Mouse (Mus musculus) liver, embryonic 16.5 days (tissue): ENCODE results near the gene Slc44a1. TPM values are rescaled to one million over a fixed set of nuclear protein-coding genes. Genes with fewer than 3 reads are reported as not detected.

Source experiments
- ATAC-seq: fragments of 200-750 bp; cut with Nextera tagmentation; 2 replicates; pipeline ENCODE4 v1.8.0; 2017; ENCODE audit warnings: low read depth, mild to moderate bottlenecking, moderate number of reproducible peaks, moderate library complexity
- H3K27ac ChIP-seq: fragments of 300-500 bp; sonication (generic); 2 replicates; pipeline ENCODE4 v1.5.1; 2014; ENCODE audit warnings: mild to moderate bottlenecking, low read length
- H3K27me3 ChIP-seq: fragments of 300-500 bp; sonication (generic); 2 replicates; pipeline ENCODE4 v1.6.1; 2014; ENCODE audit warnings: low read depth, low read length, mixed read lengths; ENCODE audit not compliant: control insufficient read depth, insufficient read depth
- H3K36me3 ChIP-seq: fragments of 300-500 bp; sonication (generic); 2 replicates; pipeline ENCODE4 v1.6.1; 2014; ENCODE audit warnings: mild to moderate bottlenecking; ENCODE audit not compliant: control insufficient read depth, insufficient read depth
- H3K4me1 ChIP-seq: fragments of 300-500 bp; sonication (generic); 2 replicates; pipeline ENCODE4 v1.6.1; 2014; ENCODE audit warnings: low read depth, low read length, mixed read lengths; ENCODE audit not compliant: control insufficient read depth
- H3K4me2 ChIP-seq: fragments of 300-500 bp; sonication (generic); 2 replicates; pipeline ENCODE4 v1.6.1; 2014; ENCODE audit warnings: low read depth, low read length, mixed read lengths
- H3K4me3 ChIP-seq: fragments of 300-500 bp; sonication (generic); 2 replicates; pipeline ENCODE4 v1.5.1; 2014; ENCODE audit warnings: low read depth, mild to moderate bottlenecking, low read length
- H3K9ac ChIP-seq: fragments of 300-500 bp; sonication (generic); 2 replicates; pipeline ENCODE4 v1.6.1; 2014; ENCODE audit warnings: low read depth, low read length
- H3K9me3 ChIP-seq: fragments of 300-500 bp; sonication (generic); replicated peaks from 2 replicates; pipeline ENCODE4 v1.6.1; 2016; ENCODE audit warnings: low read length; ENCODE audit not compliant: control insufficient read depth
- WGBS: fragments of 180-500 bp; shearing (Covaris S2); extraction: QIAGEN DNeasy Blood & Tissue Kit; methylation state at CpG from one replicate; pipeline ENCODE4 v1.1.7; 2014; ENCODE audit not compliant: insufficient replicate concordance; 5-methylcytosine and 5-hydroxymethylcytosine counted together
- polyA plus RNA-seq: library from polyadenylated mRNA; unstranded; fragments of >200 nt; fragmentation: Nextera tagmentation; extraction: Ambion mirVana; gene quantifications from 2 replicates; pipeline ENCODE4 v1.2.1, GENCODE M21; 2015

The Slc44a1 gene
- polyA plus RNA-seq, 1 experiment from 2014 or later = 9.7 TPM

GRCm38 (mm10) chr4:53535795-53536194, 95.6 kb downstream of the Slc44a1 start:
- Histone ChIP-seq H3K36me3 (no peaks in the 10 kb centered on the region), H3K27me3 (no peaks in the 10 kb centered on the region), H3K27ac (no peak overlapping the region), H3K4me1 (peaks cover 3% of the 10 kb centered on the region; the same call in 1 of the 2 replicates), H3K9ac (no peak overlapping the region), H3K9me3 (no peaks in the 10 kb centered on the region), H3K4me3 (no peak overlapping the region), H3K4me2 (no peak overlapping the region)
- WGBS = 83% methylated on average over 12 of the region's 12 CpGs
- ATAC-seq = no peak

DNA sequence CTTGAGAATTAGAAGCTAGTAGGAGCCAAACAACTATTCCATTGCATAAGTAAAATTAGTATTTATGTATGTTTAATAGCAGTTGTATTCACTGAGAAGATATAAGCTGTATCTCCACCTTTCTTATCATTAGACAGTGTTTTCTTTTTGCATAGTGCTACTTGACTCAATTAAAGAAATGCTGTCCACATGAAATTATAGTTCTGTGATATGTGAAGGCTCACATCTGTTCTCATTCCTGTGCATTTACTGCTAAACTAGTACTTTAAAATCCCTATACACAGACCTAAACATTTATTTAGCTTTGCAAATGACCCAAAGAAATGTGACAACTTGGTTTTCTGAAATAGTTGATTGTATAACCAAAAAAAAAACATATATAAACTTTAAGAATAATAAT, 96.9 kb downstream of the Slc44a1 start:
- H3K36me3 ChIP-seq = no peaks in the 10 kb centered on the region
- H3K9ac ChIP-seq = no peak overlapping the region
- no peak overlapping the region for H3K4me2 ChIP-seq
- H3K4me1 ChIP-seq = peaks cover 3% of the 10 kb centered on the region; the same call in 1 of the 2 replicates
- no peaks in the 10 kb centered on the region for H3K9me3 ChIP-seq
- no peaks in the 10 kb centered on the region for H3K27me3 ChIP-seq
- no peak for ATAC-seq
- H3K27ac ChIP-seq = no peak overlapping the region
- H3K4me3 ChIP-seq = no peak overlapping the region

- no peak overlapping the region for H3K27ac ChIP-seq
- no peaks in the 10 kb centered on the region for H3K27me3 ChIP-seq
- no peak overlapping the region for H3K4me3 ChIP-seq
- no peak overlapping the region for H3K4me2 ChIP-seq
- no peaks in the 10 kb centered on the region for H3K36me3 ChIP-seq
- no peaks in the 10 kb centered on the region for H3K9me3 ChIP-seq
- 38% methylated on average over 2 of the region's 2 CpGs for whole genome bisulfite sequencing
- peaks cover 3% of the 10 kb centered on the region; the same call in 1 of the 2 replicates for H3K4me1 ChIP-seq
- H3K9ac ChIP-seq = no peak overlapping the region
- ATAC-seq = no peak
Observed at GRCm38 (mm10) chr4:53537539-53537938, 97.3 kb downstream of the Slc44a1 start.

DNA sequence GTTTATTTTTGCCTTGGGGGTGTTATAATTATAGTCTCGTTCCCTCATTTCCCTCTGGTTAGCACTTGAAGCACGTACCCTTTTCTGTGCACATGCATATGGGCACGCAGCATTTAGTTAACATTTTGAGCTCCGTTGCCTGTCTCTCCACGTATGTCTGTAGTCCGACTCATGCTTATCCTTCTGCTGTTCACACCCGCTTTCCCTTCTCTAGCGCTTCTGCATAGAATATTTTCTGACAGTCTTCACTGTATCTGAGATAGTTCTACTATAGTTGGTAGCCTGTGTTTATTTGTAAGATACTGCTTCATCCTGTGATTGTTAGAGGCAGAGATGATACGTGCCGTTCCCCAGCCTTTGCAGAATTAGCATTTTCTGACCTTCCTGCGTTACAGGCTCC, 98.4 kb downstream of the Slc44a1 start:
- ATAC-seq = 0 out of 2 replicates have a peak, but pooled peaks have one; percentile 32
- no peaks in the 10 kb centered on the region for H3K36me3 ChIP-seq
- no peak overlapping the region for H3K4me3 ChIP-seq
- WGBS = 79% methylated on average over 11 of the region's 11 CpGs
- no peak overlapping the region for H3K27ac ChIP-seq
- H3K9ac ChIP-seq = no peak overlapping the region
- H3K4me2 ChIP-seq = no peak overlapping the region
- H3K27me3 ChIP-seq = no peaks in the 10 kb centered on the region
- peaks cover 3% of the 10 kb centered on the region; the same call in 1 of the 2 replicates for H3K4me1 ChIP-seq
- no peaks in the 10 kb centered on the region for H3K9me3 ChIP-seq

- Histone ChIP-seq H3K4me2 (no peak overlapping the region), H3K27me3 (no peaks in the 10 kb centered on the region), H3K4me1 (peaks cover 3% of the 10 kb centered on the region; the same call in 1 of the 2 replicates), H3K36me3 (no peaks in the 10 kb centered on the region), H3K27ac (no peak overlapping the region), H3K4me3 (no peak overlapping the region), H3K9ac (no peak overlapping the region), H3K9me3 (no peaks in the 10 kb centered on the region)
- WGBS = 74% methylated on average over 11 of the region's 11 CpGs
- ATAC-seq = no peak
Observed at GRCm38 (mm10) chr4:53539929-53540328, 99.7 kb downstream of the Slc44a1 start.

DNA sequence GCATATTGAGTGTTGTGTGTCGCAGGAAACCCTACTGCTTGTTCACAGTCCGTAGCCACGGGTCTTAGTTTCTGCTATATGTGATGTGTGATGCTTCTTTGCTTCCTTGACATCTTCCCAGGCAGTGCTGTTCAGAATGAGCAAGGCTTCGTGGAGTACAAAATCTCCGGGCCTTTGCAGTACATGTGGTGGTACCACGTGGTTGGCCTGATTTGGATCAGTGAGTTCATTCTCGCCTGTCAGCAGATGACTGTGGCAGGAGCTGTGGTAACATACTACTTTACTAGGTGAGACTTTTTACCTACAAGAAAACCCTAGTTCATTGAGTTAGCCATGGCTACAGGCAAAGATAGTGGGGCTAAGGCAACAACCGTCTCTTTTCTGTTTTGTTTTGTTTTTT, 103.2 kb downstream of the Slc44a1 start:
- 66% methylated on average over 8 of the region's 8 CpGs for WGBS
- no peaks in the 10 kb centered on the region for H3K27me3 ChIP-seq
- H3K27ac ChIP-seq = no peak overlapping the region
- H3K4me3 ChIP-seq = no peak overlapping the region
- no peak overlapping the region for H3K9ac ChIP-seq
- H3K9me3 ChIP-seq = no peaks in the 10 kb centered on the region
- no peak for ATAC-seq
- no peak overlapping the region for H3K4me2 ChIP-seq
- no peaks in the 10 kb centered on the region for H3K36me3 ChIP-seq
- H3K4me1 ChIP-seq = peaks cover 3% of the 10 kb centered on the region; the same call in 1 of the 2 replicates

DNA sequence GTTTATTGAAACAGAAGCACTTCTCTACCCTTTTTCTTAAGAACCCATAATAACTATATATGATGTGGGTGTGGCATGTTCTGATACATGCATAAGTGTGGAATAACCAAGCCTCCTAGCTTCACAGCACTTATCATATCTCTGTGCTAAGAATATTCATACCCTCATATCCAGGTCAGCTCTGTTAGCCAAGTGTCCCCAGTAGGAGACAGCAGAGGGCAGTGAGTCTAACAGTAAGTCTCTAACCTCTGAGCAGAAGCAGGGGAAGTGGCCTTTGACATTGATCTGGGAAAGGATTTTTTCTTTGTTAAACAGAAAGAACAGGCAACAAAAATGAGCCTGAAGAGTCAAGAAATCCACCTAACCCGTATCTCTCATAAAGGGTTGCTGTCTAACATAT, 104.7 kb downstream of the Slc44a1 start:
- 55% methylated on average over 1 of the region's 1 CpGs for WGBS
- Histone ChIP-seq H3K9ac (no peak overlapping the region), H3K36me3 (no peaks in the 10 kb centered on the region), H3K4me2 (no peak overlapping the region), H3K4me3 (no peak overlapping the region), H3K27ac (no peak overlapping the region), H3K9me3 (no peaks in the 10 kb centered on the region), H3K4me1 (peaks cover 3% of the 10 kb centered on the region; the same call in 1 of the 2 replicates), H3K27me3 (no peaks in the 10 kb centered on the region)
- ATAC-seq = 0 out of 2 replicates have a peak, but pooled peaks have one; percentile 43

- no peak overlapping the region for H3K4me2 ChIP-seq
- WGBS = 68% methylated on average over 5 of the region's 5 CpGs
Observed at GRCm38 (mm10) chr4:53547381-53547780, 107.2 kb downstream of the Slc44a1 start.

DNA sequence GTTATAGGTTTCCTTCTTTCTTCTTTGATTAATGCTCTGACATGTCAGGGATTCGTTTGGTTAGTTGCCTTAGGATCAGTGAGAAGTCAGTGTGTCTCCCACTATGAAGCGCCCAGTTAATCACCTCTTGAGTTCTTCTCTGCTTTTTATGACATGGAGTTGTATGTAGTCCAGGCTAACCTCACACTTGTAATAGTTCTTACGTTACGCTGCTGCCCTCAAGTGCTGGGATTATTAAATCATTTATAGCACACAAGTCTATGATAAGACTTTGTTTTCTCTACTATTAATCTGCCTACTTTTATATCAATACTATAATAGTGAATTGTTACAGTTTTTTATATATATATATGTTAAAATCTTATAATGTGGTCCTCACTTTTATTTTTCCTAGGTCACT, 109.2 kb downstream of the Slc44a1 start:
- Histone ChIP-seq H3K4me3 (no peak overlapping the region), H3K27me3 (no peaks in the 10 kb centered on the region), H3K4me2 (no peak overlapping the region), H3K36me3 (no peaks in the 10 kb centered on the region), H3K27ac (no peak overlapping the region), H3K9me3 (no peaks in the 10 kb centered on the region), H3K4me1 (no peaks in the 10 kb centered on the region), H3K9ac (no peak overlapping the region)
- WGBS = 61% methylated on average over 4 of the region's 4 CpGs
- ATAC-seq = no peak

More at GRCm38 (mm10) chr4:53547381-53547780, 107.2 kb downstream of the Slc44a1 start:
- no peaks in the 10 kb centered on the region for H3K27me3 ChIP-seq
- H3K4me3 ChIP-seq = no peak overlapping the region
- no peaks in the 10 kb centered on the region for H3K4me1 ChIP-seq
- ATAC-seq = no peak
- H3K27ac ChIP-seq = no peak overlapping the region
- H3K9me3 ChIP-seq = no peaks in the 10 kb centered on the region
- no peaks in the 10 kb centered on the region for H3K36me3 ChIP-seq
- H3K9ac ChIP-seq = no peak overlapping the region
